Mouse (Mus musculus) adrenal gland, adult 18-20 months (tissue): Measurements from ENCODE around the gene Birc3. TPM values are rescaled to one million over a fixed set of nuclear protein-coding genes. Genes with fewer than 3 reads are reported as not detected.
A peak's percentile ranks its signal among the peaks of the same experiment; 100 is the strongest.
"Not testable (repeated sequence)": the region's sequence is repeated elsewhere in the genome, so short reads cannot be mapped to it uniquely, and the experiment has no call there.

Source experiments
- DNase-seq, 2 experiments: peaks; one replicate each; pipeline ENCODE4 v3.0.0; 2021 to 2022; ENCODE audit warnings: low spot score in 2 of 2
- long read RNA-seq, 2 experiments: library from polyadenylated mRNA; stranded (forward); transcript quantifications; one replicate each; pipeline ENCODE4 v2.0.0; 2021
- total RNA-seq, 2 experiments: library from RNA; stranded (reverse); gene quantifications; 1 replicate in 1 of 2; 2 replicates in 1 of 2; pipeline ENCODE4 v1.2.3; 2021

The Birc3 gene
- total RNA-seq, result 10 to 100 TPM; 13.8 to 26.3 TPM
- long read RNA-seq, experiment 1, partial matches to known transcripts, result 0 of 3 reads
- long read RNA-seq, experiment 1, other reads (novel, unspliced or antisense), result 1 of 3 reads
- long read RNA-seq, experiment 2, transcript Birc3-201 (9 exons, 2,667 nt), result major isoform, 18 of 29 reads
- long read RNA-seq, experiment 2, partial matches to known transcripts, result 1 of 29 reads
- long read RNA-seq, experiment 2, other reads (novel, unspliced or antisense), result 10 of 29 reads

- peak; percentile 72 to 73 for DNase-seq
Observed at GRCm38 (mm10) chr9:7872775-7873439, at the start of gene Birc3. Gene Birc3, minus strand, starts transcription at chr9:7873186.

GRCm38 (mm10) chr9:7914925-7915324 is 41.9 kb upstream of the Birc3 start:
- DNase-seq, result no peak

- peak in 1 of 2 experiments; percentile 32 for DNase-seq
Observed at GRCm38 (mm10) chr9:7914487-7914886, 41.5 kb upstream of the Birc3 start.

DNA sequence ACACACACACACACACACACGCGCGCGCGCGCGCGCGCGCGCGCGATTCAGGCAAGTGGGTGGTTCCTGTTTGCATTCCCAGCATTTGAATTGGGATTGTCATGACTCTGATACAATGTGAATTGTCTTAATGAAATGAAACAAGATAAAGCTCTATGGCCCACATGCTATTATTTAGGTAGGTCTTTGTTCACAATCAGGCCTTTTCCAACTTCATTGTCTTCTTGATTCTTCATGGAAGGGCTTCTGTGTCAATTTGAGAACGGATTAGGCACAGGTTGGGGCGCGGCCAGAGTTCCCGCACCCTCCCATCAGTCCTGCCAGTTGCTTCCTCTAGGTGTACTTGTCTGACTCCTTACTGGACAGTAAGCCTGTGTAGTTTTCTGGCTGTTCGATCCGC is 41.0 kb upstream of the Birc3 start:
- no peak for DNase-seq

GRCm38 (mm10) chr9:7907351-7907985 is 34.5 kb upstream of the Birc3 start:
- DNase-seq, result no peak

GRCm38 (mm10) chr9:7906564-7906963 is 33.6 kb upstream of the Birc3 start:
- no peak for DNase-seq

- no peak for DNase-seq
Observed at GRCm38 (mm10) chr9:7903825-7904224, 30.8 kb upstream of the Birc3 start.

- DNase-seq, result no peak
Observed at GRCm38 (mm10) chr9:7903262-7903661, 30.3 kb upstream of the Birc3 start.

- no peak for DNase-seq
Observed at GRCm38 (mm10) chr9:7902311-7902710, 29.3 kb upstream of the Birc3 start.

- DNase-seq, result no peak
Observed at GRCm38 (mm10) chr9:7900965-7901364, 28.0 kb upstream of the Birc3 start.

- peak; percentile 66 to 70 for DNase-seq
Observed at GRCm38 (mm10) chr9:7897502-7897901, 24.5 kb upstream of the Birc3 start.

DNA sequence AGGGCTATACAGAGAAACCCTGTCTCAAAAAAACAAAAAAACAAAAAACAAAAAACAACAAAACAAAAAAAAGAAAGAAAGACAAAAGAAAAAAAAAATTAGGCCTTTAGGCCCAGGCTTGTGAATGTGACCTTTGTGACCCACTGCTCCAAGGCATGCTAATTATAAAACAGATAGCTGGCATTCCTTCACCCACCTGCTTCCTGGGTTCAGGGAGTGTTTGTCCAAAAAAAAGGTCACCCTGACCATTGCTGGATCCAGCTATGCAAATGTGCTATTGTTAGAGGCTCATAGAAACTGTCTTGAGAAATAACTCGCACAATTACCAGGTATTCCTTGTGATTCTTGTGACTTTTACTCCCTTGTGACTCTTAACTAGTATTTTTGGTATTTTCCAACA is 18.8 kb upstream of the Birc3 start:
- not testable (repeated sequence) for DNase-seq

GRCm38 (mm10) chr9:7891177-7891576 is 18.2 kb upstream of the Birc3 start:
- DNase-seq, result no peak

DNA sequence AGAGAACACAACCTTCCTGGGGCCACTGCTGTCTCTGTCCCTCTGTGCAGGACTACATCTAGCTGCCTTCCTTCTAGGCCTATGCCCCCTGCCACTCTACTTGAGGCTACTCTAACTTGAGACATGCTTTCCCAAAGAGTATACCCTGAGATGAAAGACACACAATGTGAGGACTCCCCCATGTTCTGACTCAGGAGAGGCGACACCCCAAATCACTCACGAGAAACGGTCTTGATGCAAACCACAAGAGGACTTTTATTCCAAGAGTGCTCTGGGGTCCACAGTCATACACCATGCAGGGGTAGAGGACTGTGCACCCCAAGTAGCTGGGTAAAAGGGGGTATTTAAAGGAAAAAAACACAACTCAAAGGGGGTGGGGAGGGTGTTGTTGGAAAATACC is 11.4 kb upstream of the Birc3 start:
- no peak for DNase-seq

- no peak for DNase-seq
Observed at GRCm38 (mm10) chr9:7882304-7882865, 9.4 kb upstream of the Birc3 start.

DNA sequence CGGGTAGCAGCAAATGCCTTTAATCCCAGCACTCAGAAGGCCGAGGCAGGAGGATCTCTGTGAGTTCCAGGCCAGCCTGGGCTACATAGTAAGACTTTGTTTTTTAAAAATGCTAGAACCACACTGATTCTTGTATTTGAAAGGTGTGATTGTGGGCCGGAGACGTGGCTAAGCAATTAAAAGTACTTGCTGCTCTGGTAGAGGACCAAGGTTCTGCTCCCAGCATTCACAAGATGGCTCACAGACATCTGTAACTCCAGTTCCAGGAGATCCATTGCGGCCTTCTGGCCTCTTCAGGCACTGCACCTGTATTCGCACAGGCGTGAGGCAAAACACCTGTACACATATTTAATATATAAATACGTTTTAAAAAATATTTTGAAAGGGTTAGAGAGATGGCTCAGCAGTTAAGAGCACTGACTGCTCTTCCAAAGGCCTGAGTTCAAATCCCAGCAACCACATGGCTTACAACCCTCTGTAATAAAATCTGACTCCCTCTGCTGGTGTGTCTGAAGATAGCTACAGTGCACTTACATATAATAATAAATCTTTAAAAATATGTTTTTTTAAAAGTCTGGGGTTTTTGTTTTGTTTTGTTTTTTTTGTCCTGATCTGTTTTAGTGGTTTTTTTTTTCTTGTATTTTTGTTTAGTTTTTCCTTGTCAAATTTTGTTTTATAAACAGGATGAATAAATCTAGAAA is 675 bp upstream of the Birc3 start:
- no peak for DNase-seq

GRCm38 (mm10) chr9:7872044-7872774 is 777 bp downstream of the Birc3 start:
- DNase-seq, result no peak

DNA sequence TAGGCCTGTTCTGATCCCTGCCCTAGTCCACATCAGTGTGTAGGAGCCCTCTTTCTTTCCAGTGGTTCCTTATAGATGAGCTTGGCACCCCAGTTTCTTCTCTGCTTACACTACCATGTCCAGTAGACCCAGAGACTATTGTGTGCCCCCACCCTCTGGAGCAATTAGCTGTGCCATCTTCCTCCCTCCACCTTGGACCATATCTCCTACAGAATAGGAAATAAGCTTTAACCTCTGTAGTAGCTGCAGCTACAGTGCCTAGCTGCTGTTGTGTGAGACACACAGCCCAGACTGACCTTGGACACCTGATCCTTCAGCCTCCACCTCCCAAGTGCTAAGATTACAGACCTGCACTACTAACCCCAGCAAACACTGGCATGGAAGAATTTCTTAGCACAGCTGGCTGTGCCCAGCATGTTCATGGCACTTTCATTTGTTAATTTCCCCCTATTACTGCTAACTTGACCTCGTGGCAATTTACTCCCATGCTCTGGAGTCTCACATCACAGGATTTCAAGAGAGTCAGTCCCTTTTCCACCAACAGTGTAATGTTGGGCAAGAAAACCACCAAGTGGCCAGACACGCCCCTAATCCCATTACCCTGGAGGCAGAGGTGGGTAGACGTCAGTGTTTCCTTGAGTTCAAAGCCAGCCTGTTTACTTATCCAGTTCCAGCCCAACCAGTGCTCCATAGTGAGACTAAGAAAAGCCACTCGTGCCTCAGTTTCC is 1.5 kb downstream of the Birc3 start:
- DNase-seq, result no peak

DNA sequence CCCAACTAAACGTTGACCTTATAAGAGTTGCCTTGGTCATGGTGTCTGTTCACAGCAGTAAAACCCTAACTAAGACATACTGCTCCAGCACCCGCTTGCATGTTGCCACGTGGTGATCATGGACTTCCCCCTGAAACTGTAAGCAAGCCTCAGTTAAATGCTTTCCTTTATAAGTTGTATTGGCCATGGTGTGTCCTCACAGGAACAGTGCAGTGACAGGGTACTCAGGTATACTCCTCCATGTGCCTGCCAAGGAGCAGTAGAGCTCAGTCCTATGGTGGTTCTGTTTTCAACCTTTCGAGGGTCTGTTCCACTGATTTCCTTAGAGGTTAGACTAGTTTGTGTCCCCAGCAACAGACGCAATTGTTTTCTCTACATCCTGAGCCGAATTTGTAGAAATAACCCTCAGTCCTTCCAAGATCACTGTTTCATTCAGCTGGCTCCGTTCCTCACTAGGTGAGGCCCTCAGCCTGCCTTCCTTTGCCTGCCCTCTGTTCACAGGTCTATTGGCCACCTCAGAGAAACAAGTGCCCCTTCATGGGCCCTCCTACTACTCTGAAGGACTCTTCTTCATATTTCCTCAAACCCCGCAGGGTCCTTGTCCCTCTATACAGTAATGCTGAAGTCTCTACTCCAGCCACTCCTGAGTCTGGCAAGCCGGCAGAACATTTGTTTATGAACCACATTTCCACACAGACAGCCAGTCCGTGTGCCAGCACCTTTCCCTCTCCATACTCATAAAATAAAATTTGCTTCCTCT is 2.2 kb downstream of the Birc3 start:
- DNase-seq, result no peak
